Mouse (Mus musculus): Measurements from ENCODE around the gene Myo18a. TPM values are rescaled to one million over a fixed set of nuclear protein-coding genes. Genes with fewer than 3 reads are reported as not detected.

Myo18a gene
- polyA plus RNA-seq, 1 experiment from 2014 or later, result 26.4 TPM

- H3K4me1 ChIP-seq, result peaks cover 48% of the 10 kb centered on the region
- DNase-seq (ENCODE audit: extremely low spot score, low spot score), result no peak
- no peaks in the 10 kb centered on the region; the same call in 1 of the 2 replicates for H3K9me3 ChIP-seq
- no peak overlapping the region for H3K4me3 ChIP-seq
- 74% methylated on average over 6 of the region's 6 CpGs for WGBS
- H3K27ac ChIP-seq, result no peak overlapping the region
- H3K27me3 ChIP-seq (ENCODE audit: poor library complexity, severe bottlenecking), result peaks cover 81% of the 10 kb centered on the region
- H3K36me3 ChIP-seq (replicated peaks), result no peaks in the 10 kb centered on the region
Measured at GRCm38 (mm10) chr11:77874685-77875231, 111.7 kb downstream of the Myo18a start.

- Histone ChIP-seq H3K9me3 (no peaks in the 10 kb centered on the region; the same call in 1 of the 2 replicates), H3K27ac (peak overlapping the region; percentile 74; the same call in 1 of the 2 replicates), H3K4me3 (no peak overlapping the region), H3K4me1 (peaks cover 53% of the 10 kb centered on the region), H3K27me3 (ENCODE audit: poor library complexity, severe bottlenecking) (peaks cover 82% of the 10 kb centered on the region), H3K36me3 (replicated peaks) (no peaks in the 10 kb centered on the region)
- no peak for DNase-seq (ENCODE audit: extremely low spot score, low spot score)
- whole genome bisulfite sequencing, result 56% methylated on average over 5 of the region's 5 CpGs
Measured at GRCm38 (mm10) chr11:77875269-77875668, 112.2 kb downstream of the Myo18a start.

GRCm38 (mm10) chr11:77875847-77876759 is 113.1 kb downstream of the Myo18a start:
- Histone ChIP-seq H3K27ac (peak overlapping the region; percentile 74), H3K9me3 (no peaks in the 10 kb centered on the region; the same call in 1 of the 2 replicates), H3K36me3 (replicated peaks) (no peaks in the 10 kb centered on the region), H3K4me3 (no peak overlapping the region; the same call in 1 of the 2 replicates), H3K4me1 (peaks cover 57% of the 10 kb centered on the region), H3K27me3 (ENCODE audit: poor library complexity, severe bottlenecking) (peaks cover 79% of the 10 kb centered on the region)
- DNase-seq (ENCODE audit: extremely low spot score, low spot score), result no peak
- WGBS, result 63% methylated on average over 26 of the region's 26 CpGs

GRCm38 (mm10) chr11:77876760-77877148 is 113.7 kb downstream of the Myo18a start:
- H3K4me3 ChIP-seq, result no peak overlapping the region; the same call in 1 of the 2 replicates
- H3K9me3 ChIP-seq, result no peaks in the 10 kb centered on the region; the same call in 1 of the 2 replicates
- DNase-seq (ENCODE audit: extremely low spot score, low spot score), result no peak
- peaks cover 59% of the 10 kb centered on the region for H3K4me1 ChIP-seq
- 54% methylated on average over 11 of the region's 11 CpGs for WGBS
- peaks cover 81% of the 10 kb centered on the region for H3K27me3 ChIP-seq (ENCODE audit: poor library complexity, severe bottlenecking)
- H3K27ac ChIP-seq, result peak overlapping the region; percentile 74
- H3K36me3 ChIP-seq (replicated peaks), result no peaks in the 10 kb centered on the region

GRCm38 (mm10) chr11:77884524-77885245 is 121.6 kb downstream of the Myo18a start:
- Histone ChIP-seq H3K9me3 (no peaks in the 10 kb centered on the region), H3K4me3 (peak overlapping the region; percentile 9; the same call in 1 of the 2 replicates), H3K27ac (peak overlapping the region; percentile 41), H3K27me3 (ENCODE audit: poor library complexity, severe bottlenecking) (peaks cover 88% of the 10 kb centered on the region), H3K36me3 (replicated peaks) (no peaks in the 10 kb centered on the region), H3K4me1 (peaks cover 73% of the 10 kb centered on the region)
- WGBS, result 40% methylated on average over 10 of the region's 10 CpGs
- no peak for DNase-seq (ENCODE audit: extremely low spot score, low spot score)

- H3K27ac ChIP-seq, result peak overlapping the region; percentile 41
- WGBS, result 23% methylated on average over 8 of the region's 8 CpGs
- no peaks in the 10 kb centered on the region for H3K9me3 ChIP-seq
- no peaks in the 10 kb centered on the region for H3K36me3 ChIP-seq (replicated peaks)
- no peak for DNase-seq (ENCODE audit: extremely low spot score, low spot score)
- peaks cover 85% of the 10 kb centered on the region for H3K27me3 ChIP-seq (ENCODE audit: poor library complexity, severe bottlenecking)
- peaks cover 67% of the 10 kb centered on the region for H3K4me1 ChIP-seq
- peak overlapping the region; percentile 9; the same call in 1 of the 2 replicates for H3K4me3 ChIP-seq
Measured at GRCm38 (mm10) chr11:77885246-77885575, 122.2 kb downstream of the Myo18a start.

- H3K4me1 ChIP-seq, result peaks cover 66% of the 10 kb centered on the region
- peaks cover 85% of the 10 kb centered on the region for H3K27me3 ChIP-seq (ENCODE audit: poor library complexity, severe bottlenecking)
- no peak for DNase-seq (ENCODE audit: extremely low spot score, low spot score)
- H3K27ac ChIP-seq, result peak overlapping the region; percentile 66
- H3K36me3 ChIP-seq (replicated peaks), result no peaks in the 10 kb centered on the region
- H3K4me3 ChIP-seq, result 0 out of 2 replicates have a peak overlapping the region, but pooled peaks have one; percentile 1
- WGBS, result 51% methylated on average over 17 of the region's 17 CpGs
- no peaks in the 10 kb centered on the region for H3K9me3 ChIP-seq
Measured at GRCm38 (mm10) chr11:77887373-77887960, 124.4 kb downstream of the Myo18a start.

- H3K4me1 ChIP-seq, result peaks cover 75% of the 10 kb centered on the region
Measured at GRCm38 (mm10) chr11:77888846-77889245, 125.8 kb downstream of the Myo18a start.

GRCm38 (mm10) chr11:77889484-77889883 is 126.4 kb downstream of the Myo18a start:
- Histone ChIP-seq H3K27ac (no peak overlapping the region), H3K27me3 (ENCODE audit: poor library complexity, severe bottlenecking) (peaks cover 78% of the 10 kb centered on the region), H3K36me3 (replicated peaks) (no peaks in the 10 kb centered on the region), H3K4me1 (peaks cover 75% of the 10 kb centered on the region), H3K9me3 (no peaks in the 10 kb centered on the region), H3K4me3 (no peak overlapping the region)
- no peak for DNase-seq (ENCODE audit: extremely low spot score, low spot score)
- 83% methylated on average over 2 of the region's 2 CpGs for WGBS

More at GRCm38 (mm10) chr11:77888846-77889245, 125.8 kb downstream of the Myo18a start:
- H3K9me3 ChIP-seq, result no peaks in the 10 kb centered on the region
- no peak overlapping the region for H3K4me3 ChIP-seq
- H3K27me3 ChIP-seq (ENCODE audit: poor library complexity, severe bottlenecking), result peaks cover 83% of the 10 kb centered on the region
- H3K36me3 ChIP-seq (replicated peaks), result no peaks in the 10 kb centered on the region
- DNase-seq (ENCODE audit: extremely low spot score, low spot score), result no peak
- H3K27ac ChIP-seq, result no peak overlapping the region
- 93% methylated on average over 5 of the region's 5 CpGs for WGBS

GRCm38 (mm10) chr11:77890648-77891258 is 127.7 kb downstream of the Myo18a start:
- no peak overlapping the region for H3K4me3 ChIP-seq
- no peak for DNase-seq (ENCODE audit: extremely low spot score, low spot score)
- no peaks in the 10 kb centered on the region for H3K36me3 ChIP-seq (replicated peaks)
- peaks cover 79% of the 10 kb centered on the region for H3K27me3 ChIP-seq (ENCODE audit: poor library complexity, severe bottlenecking)
- H3K27ac ChIP-seq, result 0 out of 2 replicates have a peak overlapping the region, but pooled peaks have one; percentile 41
- H3K9me3 ChIP-seq, result no peaks in the 10 kb centered on the region
- peaks cover 75% of the 10 kb centered on the region for H3K4me1 ChIP-seq
- WGBS, result 52% methylated on average over 2 of the region's 2 CpGs

- 5% methylated on average over 5 of the region's 5 CpGs for WGBS
- no peaks in the 10 kb centered on the region for H3K36me3 ChIP-seq (replicated peaks)
- peaks cover 81% of the 10 kb centered on the region for H3K27me3 ChIP-seq (ENCODE audit: poor library complexity, severe bottlenecking)
- DNase-seq (ENCODE audit: extremely low spot score, low spot score), result no peak
- peak overlapping the region; percentile 93 for H3K27ac ChIP-seq
- no peaks in the 10 kb centered on the region for H3K9me3 ChIP-seq
- peak overlapping the region; percentile 38 for H3K4me3 ChIP-seq
- H3K4me1 ChIP-seq, result peaks cover 75% of the 10 kb centered on the region
Measured at GRCm38 (mm10) chr11:77892883-77893282, 129.8 kb downstream of the Myo18a start.

GRCm38 (mm10) chr11:77893283-77893682 is 130.2 kb downstream of the Myo18a start:
- DNase-seq (ENCODE audit: extremely low spot score, low spot score), result no peak
- no peaks in the 10 kb centered on the region for H3K36me3 ChIP-seq (replicated peaks)
- H3K27ac ChIP-seq, result peak overlapping the region; percentile 93
- peaks cover 81% of the 10 kb centered on the region for H3K27me3 ChIP-seq (ENCODE audit: poor library complexity, severe bottlenecking)
- peak overlapping the region; percentile 38 for H3K4me3 ChIP-seq
- WGBS, result 17% methylated on average over 6 of the region's 6 CpGs
- peaks cover 75% of the 10 kb centered on the region for H3K4me1 ChIP-seq
- H3K9me3 ChIP-seq, result no peaks in the 10 kb centered on the region
